Mouse (Mus musculus): Measurements from ENCODE around the gene Dmac1. TPM values are rescaled to one million over a fixed set of nuclear protein-coding genes. Genes with fewer than 3 reads are reported as not detected.

The Dmac1 gene
- total and polyA plus RNA-seq, 2 experiments: 21.0 to 37.7 TPM

- no peak overlapping the region for H3K4me3 ChIP-seq (ENCODE audit: insufficient read depth, low read depth, low read length)
- DNase-seq (ENCODE audit: extremely low read depth, low read depth, low spot score): no peak
- H3K4me1 ChIP-seq (ENCODE audit: control insufficient read depth, insufficient read depth, low read length): no peaks in the 10 kb centered on the region
- TF ChIP-seq CTCF (IDR thresholded peaks at IDR 0.05; ENCODE audit: low read depth, low read length) (no peak), POLR2A (IDR thresholded peaks at IDR 0.05; ENCODE audit: extremely low read depth, insufficient read depth, low read length) (no peak)
- H3K9ac ChIP-seq (ENCODE audit: low read depth, low read length): no peak overlapping the region
- no peaks in the 10 kb centered on the region for H3K36me3 ChIP-seq (ENCODE audit: control insufficient read depth, insufficient read depth, low read length)
- H3K27me3 ChIP-seq (ENCODE audit: control insufficient read depth, insufficient read depth, low read length): no peaks in the 10 kb centered on the region
- 90% methylated on average over 1 of the region's 1 CpGs for WGBS
- no peaks in the 10 kb centered on the region for H3K79me2 ChIP-seq (ENCODE audit: control insufficient read depth, insufficient read depth, low read length)
- H3K27ac ChIP-seq (replicated peaks; ENCODE audit: insufficient read depth, low read depth, low read length): no peak overlapping the region
These were observed 22.3 kb upstream of the Dmac1 start for GRCm38 (mm10) chr4:75300205-75300972.

GRCm38 (mm10) chr4:75292315-75292714 lies 14.2 kb upstream of the Dmac1 start:
- H3K27ac ChIP-seq (replicated peaks; ENCODE audit: insufficient read depth, low read depth, low read length): no peak overlapping the region
- H3K4me1 ChIP-seq (ENCODE audit: control insufficient read depth, insufficient read depth, low read length): no peaks in the 10 kb centered on the region
- no peaks in the 10 kb centered on the region for H3K36me3 ChIP-seq (ENCODE audit: control insufficient read depth, insufficient read depth, low read length)
- H3K27me3 ChIP-seq (ENCODE audit: control insufficient read depth, insufficient read depth, low read length): no peaks in the 10 kb centered on the region
- no peak for TF ChIP-seq CTCF (IDR thresholded peaks at IDR 0.05; ENCODE audit: low read depth, low read length)
- no peak for TF ChIP-seq POLR2A (IDR thresholded peaks at IDR 0.05; ENCODE audit: extremely low read depth, insufficient read depth, low read length)
- H3K9ac ChIP-seq (ENCODE audit: low read depth, low read length): no peak overlapping the region
- H3K79me2 ChIP-seq (ENCODE audit: control insufficient read depth, insufficient read depth, low read length): no peaks in the 10 kb centered on the region
- DNase-seq (ENCODE audit: extremely low read depth, low read depth, low spot score): no peak
- 71% methylated on average over 4 of the region's 4 CpGs for WGBS
- H3K4me3 ChIP-seq (ENCODE audit: insufficient read depth, low read depth, low read length): no peak overlapping the region

- Histone ChIP-seq H3K4me1 (ENCODE audit: control insufficient read depth, insufficient read depth, low read length) (no peaks in the 10 kb centered on the region), H3K36me3 (ENCODE audit: control insufficient read depth, insufficient read depth, low read length) (no peaks in the 10 kb centered on the region), H3K27me3 (ENCODE audit: control insufficient read depth, insufficient read depth, low read length) (no peaks in the 10 kb centered on the region), H3K4me3 (ENCODE audit: insufficient read depth, low read depth, low read length) (no peak overlapping the region), H3K9ac (ENCODE audit: low read depth, low read length) (no peak overlapping the region), H3K27ac (replicated peaks; ENCODE audit: insufficient read depth, low read depth, low read length) (no peak overlapping the region), H3K79me2 (ENCODE audit: control insufficient read depth, insufficient read depth, low read length) (no peaks in the 10 kb centered on the region)
- TF ChIP-seq CTCF (IDR thresholded peaks at IDR 0.05; ENCODE audit: low read depth, low read length) (no peak), POLR2A (IDR thresholded peaks at IDR 0.05; ENCODE audit: extremely low read depth, insufficient read depth, low read length) (no peak)
- 74% methylated on average over 4 of the region's 4 CpGs for WGBS
- DNase-seq (ENCODE audit: extremely low read depth, low read depth, low spot score): no peak
These were observed 13.0 kb upstream of the Dmac1 start for GRCm38 (mm10) chr4:75291142-75291541.

GRCm38 (mm10) chr4:75277467-75278196 lies 473 bp downstream of the Dmac1 start:
- H3K27ac ChIP-seq (replicated peaks; ENCODE audit: insufficient read depth, low read depth, low read length): peak overlapping the region; percentile 43; the same call in 1 of the 2 replicates

GRCm38 (mm10) chr4:75275737-75276136 lies 2.4 kb downstream of the Dmac1 start:
- 25% methylated on average over 2 of the region's 2 CpGs for WGBS
- Histone ChIP-seq H3K27ac (replicated peaks; ENCODE audit: insufficient read depth, low read depth, low read length) (no peak overlapping the region), H3K27me3 (ENCODE audit: control insufficient read depth, insufficient read depth, low read length) (no peaks in the 10 kb centered on the region), H3K79me2 (ENCODE audit: control insufficient read depth, insufficient read depth, low read length) (no peaks in the 10 kb centered on the region; the same call in 1 of the 2 replicates), H3K4me3 (ENCODE audit: insufficient read depth, low read depth, low read length) (no peak overlapping the region), H3K36me3 (ENCODE audit: control insufficient read depth, insufficient read depth, low read length) (peaks cover 2% of the 10 kb centered on the region; the same call in 1 of the 2 replicates), H3K9ac (ENCODE audit: low read depth, low read length) (no peak overlapping the region), H3K4me1 (ENCODE audit: control insufficient read depth, insufficient read depth, low read length) (peaks cover 4% of the 10 kb centered on the region; the same call in 1 of the 2 replicates)
- peak; percentile 29 for DNase-seq (ENCODE audit: extremely low read depth, low read depth, low spot score)
- TF ChIP-seq CTCF (IDR thresholded peaks at IDR 0.05; ENCODE audit: low read depth, low read length): no peak
- TF ChIP-seq POLR2A (IDR thresholded peaks at IDR 0.05; ENCODE audit: extremely low read depth, insufficient read depth, low read length): no peak

More at GRCm38 (mm10) chr4:75277467-75278196, 473 bp downstream of the Dmac1 start:
- no peaks in the 10 kb centered on the region; the same call in 1 of the 2 replicates for H3K79me2 ChIP-seq (ENCODE audit: control insufficient read depth, insufficient read depth, low read length)
- WGBS: 4% methylated on average over 30 of the region's 30 CpGs
- H3K36me3 ChIP-seq (ENCODE audit: control insufficient read depth, insufficient read depth, low read length): peaks cover 2% of the 10 kb centered on the region; the same call in 1 of the 2 replicates
- H3K4me1 ChIP-seq (ENCODE audit: control insufficient read depth, insufficient read depth, low read length): peaks cover 4% of the 10 kb centered on the region; the same call in 1 of the 2 replicates
- H3K4me3 ChIP-seq (ENCODE audit: insufficient read depth, low read depth, low read length): peak overlapping the region; percentile 99
- H3K9ac ChIP-seq (ENCODE audit: low read depth, low read length): peak overlapping the region; percentile 90
- H3K27me3 ChIP-seq (ENCODE audit: control insufficient read depth, insufficient read depth, low read length): no peaks in the 10 kb centered on the region
- TF ChIP-seq POLR2A (IDR thresholded peaks at IDR 0.05; ENCODE audit: extremely low read depth, insufficient read depth, low read length) (no peak), CTCF (IDR thresholded peaks at IDR 0.05; ENCODE audit: low read depth, low read length) (no peak)
- peak; percentile 16 for DNase-seq (ENCODE audit: extremely low read depth, low read depth, low spot score)

All from liver, adult 2 months (tissue).